Mouse (Mus musculus): ENCODE measurements around the gene Cdhr1.

DNA sequence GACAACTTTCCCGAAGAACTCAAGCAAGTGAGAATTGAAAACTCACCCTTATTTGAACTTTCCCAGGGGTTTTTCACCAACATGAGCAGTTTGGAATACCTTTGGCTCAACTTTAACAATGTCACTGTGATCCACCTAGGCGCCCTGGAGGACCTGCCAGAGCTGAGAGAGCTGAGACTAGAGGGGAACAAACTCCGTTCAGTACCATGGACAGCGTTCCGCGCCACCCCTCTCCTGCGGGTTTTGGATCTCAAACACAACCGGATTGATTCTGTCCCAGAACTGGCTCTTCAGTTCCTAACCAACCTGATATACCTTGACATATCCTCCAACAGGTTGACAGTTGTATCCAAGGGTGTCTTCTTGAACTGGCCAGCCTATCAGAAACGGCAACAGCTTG lies 29.6 kb downstream of the Cdhr1 start:
- TF ChIP-seq TAL1 (conservative IDR thresholded peaks at IDR 0.05; ENCODE audit: low read depth, low read length): no peak
- no peak for TF ChIP-seq CTCF (IDR thresholded peaks at IDR 0.05; ENCODE audit: low read depth, low read length)
- no peak for TF ChIP-seq GATA1 (IDR thresholded peaks at IDR 0.05; ENCODE audit: borderline replicate concordance, low read length)
- TF ChIP-seq POLR2AphosphoS5 (IDR thresholded peaks at IDR 0.05; ENCODE audit: insufficient replicate concordance, low read depth, low read length): no peak
- TF ChIP-seq GATA2 (IDR thresholded peaks at IDR 0.05; ENCODE audit: borderline replicate concordance, low read depth, low read length): no peak

Data from G1E (cell line).